Mouse (Mus musculus) cerebellum, adult 2 months (tissue): ENCODE data around the gene Oas1f.

Experiments used
- CTCF ChIP-seq: fragments of 200-500 bp; IDR thresholded peaks from 2 replicates; pipeline ENCODE4 v1.5.1; 2011; ENCODE audit warnings: low read depth, mild to moderate bottlenecking, control low read depth, low read length, moderate library complexity, borderline replicate concordance; ENCODE audit not compliant: insufficient read depth
- POLR2A ChIP-seq: fragments of 200-500 bp; IDR thresholded peaks from 2 replicates; pipeline ENCODE4 v1.6.1; 2011; ENCODE audit warnings: low read length, control low read depth, borderline replicate concordance; ENCODE audit not compliant: insufficient read depth

GRCm38 (mm10) chr5:120803596-120803995 lies 43.6 kb upstream of the Oas1f start:
- TF ChIP-seq POLR2A (no peak), CTCF (no peak)
